Mouse (Mus musculus) heart, embryonic 16.5 days (tissue): ENCODE results near the gene Nucb1. TPM values are rescaled to one million over a fixed set of nuclear protein-coding genes. Genes with fewer than 3 reads are reported as not detected.
"Not testable (repeated sequence)": the region's sequence is repeated elsewhere in the genome, so short reads cannot be mapped to it uniquely, and the experiment has no call there.

Experiments
- ATAC-seq: fragments of 200-750 bp; cut with Nextera tagmentation; replicated peaks from 2 replicates; pipeline ENCODE4 v1.8.0; 2017; ENCODE audit warnings: moderate number of reproducible peaks; ENCODE audit not compliant: insufficient read depth, low FRiP score; ENCODE audit errors: extremely low read depth
- H3K27ac ChIP-seq: fragments of 300-500 bp; sonication (generic); 2 replicates; pipeline ENCODE4 v1.5.1; 2014; ENCODE audit warnings: mild to moderate bottlenecking, low read length, control low read depth, moderate library complexity
- H3K27me3 ChIP-seq: fragments of 300-500 bp; sonication (generic); 2 replicates; pipeline ENCODE4 v1.6.1; 2014; ENCODE audit warnings: low read length, mixed read lengths; ENCODE audit not compliant: control insufficient read depth, insufficient read depth
- H3K36me3 ChIP-seq: fragments of 300-500 bp; sonication (generic); 2 replicates; pipeline ENCODE4 v1.6.1; 2014; ENCODE audit not compliant: control insufficient read depth, insufficient read depth
- H3K4me1 ChIP-seq: fragments of 300-500 bp; sonication (generic); 2 replicates; pipeline ENCODE4 v1.6.1; 2014; ENCODE audit warnings: low read length, mixed read lengths; ENCODE audit not compliant: control insufficient read depth, insufficient read depth
- H3K4me2 ChIP-seq: fragments of 300-500 bp; sonication (generic); 2 replicates; pipeline ENCODE4 v1.6.1; 2014; ENCODE audit warnings: low read depth, mild to moderate bottlenecking, control low read depth, low read length
- H3K4me3 ChIP-seq: fragments of 300-500 bp; sonication (generic); 2 replicates; pipeline ENCODE4 v1.5.1; 2014; ENCODE audit warnings: mild to moderate bottlenecking, control low read depth, low read length
- H3K9ac ChIP-seq: fragments of 300-500 bp; sonication (generic); 2 replicates; pipeline ENCODE4 v1.6.1; 2014; ENCODE audit warnings: low read length, control low read depth
- H3K9me3 ChIP-seq: fragments of 300-500 bp; sonication (generic); replicated peaks from 2 replicates; pipeline ENCODE4 v1.6.1; 2016; ENCODE audit warnings: low read length; ENCODE audit not compliant: control insufficient read depth
- WGBS: fragments of 180-500 bp; shearing (Covaris S2); extraction: QIAGEN DNeasy Blood & Tissue Kit; methylation state at CpG from one replicate; pipeline ENCODE4 v1.1.7; 2014; 5-methylcytosine and 5-hydroxymethylcytosine counted together
- polyA plus RNA-seq: library from polyadenylated mRNA; unstranded; fragments of >200 nt; fragmentation: Nextera tagmentation; extraction: Ambion mirVana; gene quantifications from 2 replicates; pipeline ENCODE4 v1.2.1, GENCODE M21; 2015

Gene Nucb1
- polyA plus RNA-seq, 1 experiment from 2014 or later = 156 TPM

- Histone ChIP-seq H3K4me1 (peaks cover 9% of the 10 kb centered on the region; the same call in 1 of the 2 replicates), H3K4me2 (peak overlapping the region; percentile 77), H3K27me3 (no peaks in the 10 kb centered on the region), H3K36me3 (no peaks in the 10 kb centered on the region; the same call in 1 of the 2 replicates), H3K27ac (no peak overlapping the region), H3K9me3 (no peaks in the 10 kb centered on the region), H3K9ac (peak overlapping the region; percentile 72; the same call in 1 of the 2 replicates), H3K4me3 (peak overlapping the region; percentile 57)
- ATAC-seq = 0 out of 2 replicates have a peak, but pooled peaks have one; percentile 23
- WGBS = 56% methylated on average over 11 of the region's 11 CpGs
Observed at GRCm38 (mm10) chr7:45487861-45488292, 22.3 kb downstream of the Nucb1 start.

GRCm38 (mm10) chr7:45486761-45487415 lies 23.3 kb downstream of the Nucb1 start, which contains the start of gene Gm45808:
Gene Gm45808 (minus strand): TSS chr7:45486811.
- H3K36me3 ChIP-seq = no peaks in the 10 kb centered on the region
- H3K27me3 ChIP-seq = no peaks in the 10 kb centered on the region
- no peak within 1 kb of the TSS for H3K27ac ChIP-seq
- no peaks in the 10 kb centered on the region for H3K9me3 ChIP-seq
- H3K4me2 ChIP-seq = no peak within 1 kb of the TSS
- WGBS = 81% methylated on average over 12 of the region's 12 CpGs
- H3K4me1 ChIP-seq = peaks cover 9% of the 10 kb centered on the region; the same call in 1 of the 2 replicates
- no peak within 1 kb of the TSS for H3K4me3 ChIP-seq
- no peak for ATAC-seq
- no peak within 1 kb of the TSS for H3K9ac ChIP-seq

GRCm38 (mm10) chr7:45486158-45486557 lies 24.0 kb downstream of the Nucb1 start:
- 54% methylated on average over 7 of the region's 7 CpGs for WGBS
- Histone ChIP-seq H3K27ac (no peak overlapping the region), H3K9me3 (no peaks in the 10 kb centered on the region), H3K4me1 (peaks cover 7% of the 10 kb centered on the region; the same call in 1 of the 2 replicates), H3K9ac (no peak overlapping the region), H3K4me2 (no peak overlapping the region), H3K4me3 (no peak overlapping the region), H3K36me3 (no peaks in the 10 kb centered on the region), H3K27me3 (no peaks in the 10 kb centered on the region)
- ATAC-seq = no peak

- not testable (repeated sequence) for H3K4me3 ChIP-seq, ATAC-seq, H3K9ac ChIP-seq, H3K27me3 ChIP-seq, H3K36me3 ChIP-seq, H3K27ac ChIP-seq, H3K9me3 ChIP-seq, H3K4me2 ChIP-seq, H3K4me1 ChIP-seq
- WGBS = 92% methylated on average over 5 of the region's 5 CpGs
Observed at GRCm38 (mm10) chr7:45484985-45485384, 25.2 kb downstream of the Nucb1 start.

GRCm38 (mm10) chr7:45482166-45482565 lies 28.0 kb downstream of the Nucb1 start:
- no peak overlapping the region for H3K27ac ChIP-seq
- H3K9ac ChIP-seq = no peak overlapping the region
- no peak overlapping the region for H3K4me3 ChIP-seq
- WGBS = 75% methylated on average over 1 of the region's 1 CpGs
- no peak for ATAC-seq
- H3K4me2 ChIP-seq = no peak overlapping the region
- H3K9me3 ChIP-seq = no peaks in the 10 kb centered on the region
- H3K27me3 ChIP-seq = no peaks in the 10 kb centered on the region
- no peaks in the 10 kb centered on the region for H3K36me3 ChIP-seq
- H3K4me1 ChIP-seq = no peaks in the 10 kb centered on the region

- no peak within 1 kb of the TSS for H3K9ac ChIP-seq
- no peaks in the 10 kb centered on the region for H3K4me1 ChIP-seq
- H3K36me3 ChIP-seq = no peaks in the 10 kb centered on the region
- ATAC-seq = 0 out of 2 replicates have a peak, but pooled peaks have one; percentile 54
- no peak within 1 kb of the TSS for H3K4me2 ChIP-seq
- WGBS = 47% methylated on average over 15 of the region's 15 CpGs
- no peaks in the 10 kb centered on the region for H3K27me3 ChIP-seq
- H3K9me3 ChIP-seq = no peaks in the 10 kb centered on the region
- no peak within 1 kb of the TSS for H3K27ac ChIP-seq
- H3K4me3 ChIP-seq = no peak within 1 kb of the TSS
Observed at GRCm38 (mm10) chr7:45481374-45481927, 28.8 kb downstream of the Nucb1 start, which contains the start of gene Tulp2. Gene Tulp2 (plus strand): TSS chr7:45481877.

GRCm38 (mm10) chr7:45480310-45480709 lies 29.9 kb downstream of the Nucb1 start:
- not testable (repeated sequence) for H3K4me3 ChIP-seq, H3K36me3 ChIP-seq, H3K4me1 ChIP-seq, H3K9me3 ChIP-seq, H3K4me2 ChIP-seq, H3K27ac ChIP-seq, H3K27me3 ChIP-seq, H3K9ac ChIP-seq, ATAC-seq
- 72% methylated on average over 3 of the region's 4 CpGs for WGBS

GRCm38 (mm10) chr7:45478774-45479173 lies 31.4 kb downstream of the Nucb1 start:
- no peaks in the 10 kb centered on the region for H3K9me3 ChIP-seq
- no peak overlapping the region for H3K4me3 ChIP-seq
- no peak overlapping the region for H3K4me2 ChIP-seq
- no peaks in the 10 kb centered on the region for H3K36me3 ChIP-seq
- no peak overlapping the region for H3K27ac ChIP-seq
- H3K27me3 ChIP-seq = no peaks in the 10 kb centered on the region
- H3K4me1 ChIP-seq = no peaks in the 10 kb centered on the region; the same call in 1 of the 2 replicates
- no peak for ATAC-seq
- 93% methylated on average over 7 of the region's 7 CpGs for WGBS
- H3K9ac ChIP-seq = no peak overlapping the region

- WGBS = 8% methylated on average over 3 of the region's 3 CpGs
Observed at GRCm38 (mm10) chr7:45477003-45477402, 33.2 kb downstream of the Nucb1 start.

More at GRCm38 (mm10) chr7:45477003-45477402, 33.2 kb downstream of the Nucb1 start:
- Histone ChIP-seq H3K4me1 (no peaks in the 10 kb centered on the region; the same call in 1 of the 2 replicates), H3K36me3 (no peaks in the 10 kb centered on the region), H3K27ac (no peak overlapping the region), H3K4me3 (no peak overlapping the region), H3K9me3 (no peaks in the 10 kb centered on the region), H3K4me2 (no peak overlapping the region), H3K27me3 (no peaks in the 10 kb centered on the region), H3K9ac (no peak overlapping the region)
- ATAC-seq = peak; percentile 26; the same call in 1 of the 2 replicates
